Mouse (Mus musculus): ENCODE data around the gene Kif24. TPM values are rescaled to one million over a fixed set of nuclear protein-coding genes. Genes with fewer than 3 reads are reported as not detected.

The Kif24 gene
- polyA plus RNA-seq (2012; rRNA removed; ENCODE audit: low replicate concordance), result 0.57 and 0.96 TPM in 2 replicates

DNA sequence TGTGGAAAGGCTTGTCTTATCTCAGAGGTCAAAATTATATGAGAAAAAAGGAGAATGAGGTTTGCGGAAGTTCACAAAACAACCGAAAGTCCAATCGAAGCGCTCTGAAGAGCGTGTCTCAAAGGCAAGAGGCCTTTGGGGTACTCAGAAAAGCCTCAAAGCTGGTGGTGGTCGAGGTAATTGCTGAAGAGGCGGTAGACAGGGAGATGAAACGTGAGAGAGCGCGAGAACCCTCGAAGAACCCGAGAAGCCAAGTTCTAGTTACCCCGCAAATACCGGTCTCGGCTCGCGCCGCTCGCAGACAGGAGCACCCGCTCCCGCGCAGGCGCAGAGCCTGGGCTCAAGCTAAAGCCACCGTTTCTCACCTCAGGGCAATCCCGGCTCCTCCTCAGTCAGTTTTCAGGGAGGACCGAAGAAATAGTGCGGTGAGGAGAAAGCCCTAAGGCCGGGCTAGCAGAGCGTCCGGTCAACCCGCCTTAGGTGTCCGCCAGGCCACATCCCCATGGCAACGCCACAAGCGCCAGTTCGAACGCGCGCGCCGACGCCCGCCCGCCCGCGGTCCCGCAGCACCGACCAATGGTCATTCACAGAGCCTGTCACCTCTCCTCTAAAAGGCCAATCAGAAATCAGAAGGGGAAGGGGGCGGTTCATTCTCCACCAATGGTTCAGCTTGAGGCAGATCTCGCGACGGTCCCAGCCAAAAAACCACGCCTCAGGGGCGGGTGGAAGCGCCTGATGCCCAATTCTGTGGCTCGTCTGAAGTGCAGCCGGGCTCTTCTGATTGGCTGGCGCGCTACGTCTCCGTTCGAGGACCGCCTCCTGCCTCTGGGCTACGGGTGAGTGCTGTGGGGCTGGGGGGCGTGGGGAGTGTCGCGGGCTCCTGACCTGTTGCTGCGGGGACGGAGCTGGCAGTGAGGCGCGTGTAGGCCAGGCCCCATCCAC lies at the start of gene Kif24, which contains the start of gene Nudt2:
TSS of gene Kif24 (minus strand) at position 543 of the 942 bp plus-strand sequence.
TSS of gene Nudt2 (plus strand) at position 807 of the 942 bp plus-strand sequence.

DNA sequence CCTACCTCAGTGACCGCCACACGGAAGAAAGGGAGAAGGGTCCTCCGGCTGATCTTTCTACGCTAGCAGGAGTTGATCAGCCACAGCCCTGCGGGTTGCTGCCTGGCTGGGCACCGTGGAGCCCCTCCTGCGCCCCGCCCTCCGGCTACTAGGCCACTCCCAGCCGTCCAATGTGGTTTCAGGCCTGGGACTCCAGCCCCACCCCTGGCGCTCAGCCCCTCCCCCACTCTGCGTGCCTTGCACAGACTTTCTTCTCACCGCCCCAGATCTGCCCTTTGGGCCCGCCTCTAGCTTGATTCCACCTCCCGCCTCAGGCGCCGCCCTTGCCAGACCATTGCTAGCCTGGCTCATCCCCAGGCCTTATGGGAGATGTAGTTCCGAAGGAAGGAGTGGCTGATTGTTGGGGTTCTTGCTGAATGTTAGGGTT lies 38.3 kb upstream of the Kif24 start, which contains the start of gene AI464131:
TSS of gene AI464131 (minus strand) at position 91 of the 427 bp plus-strand sequence.

DNA sequence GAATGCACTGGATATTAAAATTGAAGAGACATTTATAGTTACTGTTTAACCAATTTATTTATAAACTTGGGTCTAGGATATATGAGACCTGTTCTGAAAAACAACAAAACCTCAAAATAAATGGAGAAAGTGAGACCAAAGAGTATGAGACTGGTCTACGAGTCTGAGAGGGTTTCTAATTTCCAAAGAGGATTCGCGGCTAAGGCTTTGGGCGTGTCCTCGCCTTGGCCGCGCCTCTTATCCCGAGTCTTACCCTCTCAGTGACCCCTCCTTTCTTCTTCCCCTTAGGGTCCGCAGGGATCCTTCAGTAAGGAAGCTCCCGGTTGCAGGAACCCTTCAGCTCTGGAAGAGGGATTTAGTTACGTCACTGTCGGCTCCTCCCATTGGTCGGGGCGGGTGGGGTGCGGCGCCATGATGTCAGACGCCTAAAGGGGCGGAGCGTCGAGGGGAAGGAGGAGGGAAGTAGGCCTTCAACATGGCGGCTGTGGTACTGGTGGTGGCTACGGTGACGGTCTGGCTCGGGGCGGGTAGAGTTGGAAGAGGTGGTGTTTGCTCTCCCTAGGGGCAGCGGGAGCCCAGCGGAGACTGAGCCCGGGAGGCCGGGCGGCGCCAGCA lies 116.0 kb downstream of the Kif24 start, which contains the start of gene Ubap1:
TSS of gene Ubap1 (plus strand) at position 413 of the 615 bp plus-strand sequence.

Other genes with a start within 250 kb of the Kif24 start
- 58.8 and 122 TPM in 2 replicates for gene Ubap2, start 189.7 kb downstream of the Kif24 start, polyA plus RNA-seq (2012; rRNA removed; ENCODE audit: low replicate concordance)
- 24.0 and 33.9 TPM in 2 replicates for gene Dcaf12, start 150.0 kb downstream of the Kif24 start, polyA plus RNA-seq (2012; rRNA removed; ENCODE audit: low replicate concordance)
- gene Ubap1, start 115.9 kb downstream of the Kif24 start, polyA plus RNA-seq (2012; rRNA removed; ENCODE audit: low replicate concordance), result 20.2 and 39.6 TPM in 2 replicates
- 7.7 and 16.9 TPM in 2 replicates for gene Nudt2, start 264 bp upstream of the Kif24 start, polyA plus RNA-seq (2012; rRNA removed; ENCODE audit: low replicate concordance)
- gene AI464131, start 38.2 kb upstream of the Kif24 start, polyA plus RNA-seq (2012; rRNA removed; ENCODE audit: low replicate concordance), result 27.6 and 30.7 TPM in 2 replicates
- gene 1110017D15Rik, start 52.4 kb upstream of the Kif24 start, polyA plus RNA-seq (2012; rRNA removed; ENCODE audit: low replicate concordance), result 0.11 and 0.49 TPM in 2 replicates
- gene Fam219a, start 104.7 kb upstream of the Kif24 start, polyA plus RNA-seq (2012; rRNA removed; ENCODE audit: low replicate concordance), result 20.6 and 53.7 TPM in 2 replicates
- 13.4 and 15.1 TPM in 2 replicates for gene Dnaic1, start 104.9 kb upstream of the Kif24 start, polyA plus RNA-seq (2012; rRNA removed; ENCODE audit: low replicate concordance)
- 43.2 and 78.8 TPM in 2 replicates for gene Enho, start 175.4 kb upstream of the Kif24 start, polyA plus RNA-seq (2012; rRNA removed; ENCODE audit: low replicate concordance)
- gene Cntfr, start 232.2 kb upstream of the Kif24 start, polyA plus RNA-seq (2012; rRNA removed; ENCODE audit: low replicate concordance), result 15.1 and 23.7 TPM in 2 replicates
- 119 and 149 TPM in 2 replicates for gene Il11ra1, start 235.1 kb upstream of the Kif24 start, polyA plus RNA-seq (2012; rRNA removed; ENCODE audit: low replicate concordance)
- gene Rpp25l, start 248.6 kb upstream of the Kif24 start, polyA plus RNA-seq (2012; rRNA removed; ENCODE audit: low replicate concordance), result 42.2 and 67.4 TPM in 2 replicates